Mouse (Mus musculus) megakaryocyte, embryonic 14.5 days (primary cell): ENCODE data around the gene Parn.

Source experiments
- FLI1 ChIP-seq: IDR thresholded peaks from 2 replicates; pipeline ENCODE4 v1.6.1; 2012; ENCODE audit warnings: low read length, inconsistent platforms, mixed read lengths
- GATA1 ChIP-seq: IDR thresholded peaks from 3 replicates; pipeline ENCODE4 v1.6.1; 2012; ENCODE audit warnings: mixed read lengths, low read length, inconsistent platforms, borderline replicate concordance

DNA sequence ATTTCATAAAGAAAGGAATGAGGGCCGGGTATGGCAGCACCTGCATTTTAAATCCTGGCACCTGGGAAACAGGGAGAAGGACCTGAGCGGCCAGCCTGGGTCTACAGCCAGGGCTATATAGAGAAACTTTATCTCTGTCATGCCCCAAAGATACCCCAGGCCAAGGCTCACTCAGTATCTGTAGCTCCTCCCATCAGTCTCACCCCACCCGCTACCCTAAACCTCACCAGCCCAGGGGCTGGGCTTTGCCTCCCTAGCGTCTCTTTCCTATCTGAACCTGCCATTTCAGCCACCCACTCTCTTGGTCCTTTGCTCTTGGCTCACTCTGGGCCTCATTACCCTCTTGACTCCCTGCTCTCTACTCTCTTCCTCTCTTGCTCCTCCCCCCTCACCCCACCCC lies 92.7 kb downstream of the Parn start:
- TF ChIP-seq GATA1, result no peak
- no peak for TF ChIP-seq FLI1
